Mouse (Mus musculus) E14TG2a.4 (cell line): Measurements from ENCODE around the gene Ncapd3.

ENCODE experiments used
- CTCF ChIP-seq: conservative IDR thresholded peaks from 2 replicates; pipeline ENCODE4 v1.5.1; 2014; ENCODE audit warnings: low read length
- POU5F1 ChIP-seq: IDR thresholded peaks from 2 replicates; pipeline ENCODE4 v1.6.1; 2014; ENCODE audit warnings: low read length, borderline replicate concordance

- no peak for TF ChIP-seq CTCF
- no peak for TF ChIP-seq POU5F1
These were observed 57.4 kb downstream of the Ncapd3 start for GRCm38 (mm10) chr9:27087402-27087801.
